Mouse (Mus musculus) CH12.LX (cell line): ENCODE measurements at regions not wholly inside any gene's neighbourhood (a gene's known extent, or its start where the extent isn't known, plus 50 kb on each side); places are given as distances from the start of the nearest gene placed in this dataset.

Source experiments
- DNase-seq: peaks from one replicate; pipeline ENCODE4 v3.0.0-alpha.2; 2013; ENCODE audit errors: extremely low read depth
- H3K27ac ChIP-seq: 2 replicates; pipeline ENCODE4 v1.5.1; 2012; ENCODE audit warnings: low read depth, mild to moderate bottlenecking, control low read depth, moderate library complexity; ENCODE audit not compliant: insufficient read depth
- H3K27me3 ChIP-seq: replicated peaks from 2 replicates; pipeline ENCODE3; 2012; ENCODE audit warnings: inconsistent platforms
- H3K36me3 ChIP-seq, 2 experiments: replicated peaks in 1 of 2; 2 replicates each; pipeline versions ENCODE3 to v1.6.1; 2012; ENCODE audit warnings: inconsistent platforms in 1 of 2, low read length in 1 of 2, mild to moderate bottlenecking in 1 of 2, mixed read lengths in 1 of 2, moderate library complexity in 1 of 2; ENCODE audit not compliant: control insufficient read depth in 1 of 2, insufficient read depth in 1 of 2
- H3K4me1 ChIP-seq, 2 experiments: 2 replicates each; pipeline ENCODE4 v1.6.1; 2012; ENCODE audit warnings: inconsistent platforms in 1 of 2, moderate library complexity in 1 of 2; ENCODE audit not compliant: insufficient read depth in 2 of 2, control insufficient read depth in 1 of 2
- H3K4me2 ChIP-seq: 2 replicates; pipeline ENCODE4 v1.6.1; 2012; ENCODE audit warnings: low read depth, mild to moderate bottlenecking, control low read depth; ENCODE audit not compliant: poor library complexity, insufficient read depth, severe bottlenecking
- H3K4me3 ChIP-seq, 3 experiments: fragments of 150-350 bp in 1 of 3; sonication (generic) in 1 of 3; replicated peaks in 1 of 3; 2 replicates each; pipeline versions ENCODE3 to v1.5.1; 2011 to 2012; ENCODE audit warnings: low read depth in 2 of 3, low read length in 2 of 3, mild to moderate bottlenecking in 2 of 3, moderate library complexity in 2 of 3, control low read depth in 1 of 3, improper control_type of control experiment in 1 of 3, inconsistent platforms in 1 of 3, mixed read lengths in 1 of 3; ENCODE audit not compliant: poor library complexity in 1 of 3
- H3K79me2 ChIP-seq: replicated peaks from 2 replicates; pipeline ENCODE4 v1.6.1; 2012; ENCODE audit warnings: mild to moderate bottlenecking, moderate library complexity; ENCODE audit not compliant: control insufficient read depth, poor library complexity, insufficient read depth, severe bottlenecking; ENCODE audit errors: extremely low read depth
- H3K9ac ChIP-seq: 2 replicates; pipeline ENCODE4 v1.6.1; 2012; ENCODE audit warnings: low read depth, mild to moderate bottlenecking, control low read depth, moderate library complexity; ENCODE audit not compliant: insufficient read depth
- H3K9me3 ChIP-seq: replicated peaks from 2 replicates; pipeline ENCODE3; 2012; ENCODE audit warnings: low read length, inconsistent platforms, mixed read lengths
- BHLHE40 ChIP-seq: IDR thresholded peaks from 2 replicates; pipeline ENCODE4 v1.6.1; 2011; ENCODE audit warnings: mild to moderate bottlenecking, low read depth, low read length, improper control_type of control experiment
- CHD1 ChIP-seq: IDR thresholded peaks from 2 replicates; pipeline ENCODE4 v1.6.1; 2012; ENCODE audit warnings: low read depth, low read length, improper control_type of control experiment, inconsistent platforms
- CHD2 ChIP-seq: IDR thresholded peaks from 2 replicates; pipeline ENCODE4 v1.6.1; 2011; ENCODE audit warnings: low read length, improper control_type of control experiment
- E2F4 ChIP-seq: IDR thresholded peaks from 2 replicates; pipeline ENCODE4 v1.6.1; 2011; ENCODE audit warnings: low read depth, low read length, improper control_type of control experiment; ENCODE audit not compliant: insufficient replicate concordance
- ELF1 ChIP-seq: IDR thresholded peaks from 2 replicates; pipeline ENCODE4 v1.6.1; 2014; ENCODE audit warnings: low read depth, mild to moderate bottlenecking, inconsistent platforms, low read length, improper control_type of control experiment
- EP300 ChIP-seq: IDR thresholded peaks from 2 replicates; pipeline ENCODE4 v1.6.1; 2011; ENCODE audit warnings: low read length, improper control_type of control experiment
- ETS1 ChIP-seq: conservative IDR thresholded peaks from 2 replicates; pipeline ENCODE4 v1.6.1; 2012; ENCODE audit warnings: low read depth, mild to moderate bottlenecking, inconsistent platforms, low read length, improper control_type of control experiment, moderate library complexity
- HCFC1 ChIP-seq: IDR thresholded peaks from 2 replicates; pipeline ENCODE4 v1.6.1; 2012; ENCODE audit warnings: low read depth, mild to moderate bottlenecking, inconsistent platforms, low read length, improper control_type of control experiment
- MAX ChIP-seq: IDR thresholded peaks from 2 replicates; pipeline ENCODE4 v1.6.1; 2011; ENCODE audit warnings: low read length, improper control_type of control experiment
- MAZ ChIP-seq: IDR thresholded peaks from 2 replicates; pipeline ENCODE4 v1.6.1; 2012; ENCODE audit warnings: low read depth, mild to moderate bottlenecking, inconsistent platforms, low read length, improper control_type of control experiment, moderate library complexity
- MEF2A ChIP-seq: IDR thresholded peaks from 2 replicates; pipeline ENCODE4 v1.6.1; 2014; ENCODE audit warnings: low read depth, mild to moderate bottlenecking, inconsistent platforms, low read length, improper control_type of control experiment, borderline replicate concordance
- PAX5 ChIP-seq: IDR thresholded peaks from 2 replicates; pipeline ENCODE4 v1.6.1; 2012; ENCODE audit warnings: low read length, inconsistent platforms, mixed read lengths
- POLR2AphosphoS2 ChIP-seq: IDR thresholded peaks from 2 replicates; pipeline ENCODE4 v1.6.1; 2011; ENCODE audit warnings: low read depth, low read length, improper control_type of control experiment
- RAD21 ChIP-seq: IDR thresholded peaks from 2 replicates; pipeline ENCODE4 v1.6.1; 2011; ENCODE audit warnings: low read depth, mild to moderate bottlenecking, low read length, improper control_type of control experiment, moderate library complexity
- RCOR1 ChIP-seq: conservative IDR thresholded peaks from 2 replicates; pipeline ENCODE4 v1.6.1; 2012; ENCODE audit warnings: low read depth, mild to moderate bottlenecking, inconsistent platforms, low read length, improper control_type of control experiment
- SMC3 ChIP-seq: IDR thresholded peaks from 2 replicates; pipeline ENCODE4 v1.6.1; 2011; ENCODE audit warnings: low read depth, low read length, improper control_type of control experiment
- TBP ChIP-seq: conservative IDR thresholded peaks from 2 replicates; pipeline ENCODE4 v1.6.1; 2011; ENCODE audit warnings: low read depth, low read length, improper control_type of control experiment
- TCF12 ChIP-seq: IDR thresholded peaks from 2 replicates; pipeline ENCODE4 v1.6.1; 2014; ENCODE audit warnings: low read depth, mild to moderate bottlenecking, inconsistent platforms, low read length, improper control_type of control experiment
- USF1 ChIP-seq: IDR thresholded peaks from 2 replicates; pipeline ENCODE4 v1.6.1; 2014; ENCODE audit warnings: low read depth, mild to moderate bottlenecking, inconsistent platforms, low read length, improper control_type of control experiment
- USF2 ChIP-seq: conservative IDR thresholded peaks from 2 replicates; pipeline ENCODE4 v1.6.1; 2011; ENCODE audit warnings: low read depth, low read length, improper control_type of control experiment
- ZKSCAN1 ChIP-seq: IDR thresholded peaks from 2 replicates; pipeline ENCODE4 v1.6.1; 2012; ENCODE audit warnings: low read depth, inconsistent platforms, low read length, improper control_type of control experiment, borderline replicate concordance
- ZNF384 ChIP-seq: IDR thresholded peaks from 2 replicates; pipeline ENCODE4 v1.6.1; 2012; ENCODE audit warnings: low read depth, low read length, improper control_type of control experiment, inconsistent platforms
- dilution Hi-C: fragments of 300-500 bp; cut with MboI; formaldehyde crosslinking; loops from 2 replicates; pipeline ENCODE4 v1.14.3; 2020; ENCODE audit warnings: low sequenced_read_pairs; ENCODE audit not compliant: extremely low pct_unique_long_range_greater_than_20kb, extremely low pct_ligation_motif_present
- in situ Hi-C: fragments of 300-500 bp; cut with MboI; formaldehyde crosslinking; loops from 3 replicates; pipeline ENCODE4 v1.14.3; 2019; ENCODE audit warnings: low sequenced_read_pairs, low pct_ligation_motif_present, low pct_unique_long_range_greater_than_20kb, mixed read lengths

DNA sequence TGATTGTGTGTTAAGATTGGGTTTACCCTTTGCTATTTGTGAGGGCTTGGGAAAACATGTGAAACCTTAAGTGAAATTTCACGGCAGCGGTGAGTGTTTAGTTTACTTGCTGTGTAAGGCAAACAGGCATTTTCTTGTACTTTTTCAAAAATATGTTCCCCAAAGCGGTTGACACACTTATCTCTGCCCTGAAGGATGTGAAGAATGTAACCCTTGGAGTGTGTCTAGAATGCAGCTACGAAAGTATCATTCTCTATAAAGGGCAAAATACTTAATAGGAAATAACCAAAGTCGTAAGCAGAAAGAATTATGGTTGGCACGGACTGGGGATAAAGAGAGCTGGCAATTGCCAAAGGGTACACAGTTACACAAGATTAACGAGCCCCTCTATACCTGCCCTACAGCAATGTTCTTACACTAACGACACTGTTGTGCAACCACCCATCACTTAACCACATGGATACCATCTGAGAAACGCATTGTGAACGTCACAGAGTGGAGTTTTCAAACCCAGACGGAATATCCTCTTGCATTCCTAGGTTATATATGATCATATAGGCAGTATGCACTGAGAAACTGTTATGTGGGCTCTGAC lies 162.3 kb upstream of the 2610301B20Rik start:
- DNase-seq = no peak
- Histone ChIP-seq H3K4me1 (no peaks in the 10 kb centered on the region), H3K4me3 (no peak overlapping the region), H3K4me2 (no peak overlapping the region), H3K36me3 (no peaks in the 10 kb centered on the region), H3K27ac (no peak overlapping the region), H3K9ac (no peak overlapping the region), H3K9me3 (no peaks in the 10 kb centered on the region), H3K79me2 (no peaks in the 10 kb centered on the region), H3K27me3 (no peaks in the 10 kb centered on the region)
- TF ChIP-seq EP300 (no peak), TCF12 (no peak), ZKSCAN1 (no peak), BHLHE40 (no peak), ETS1 (no peak), ELF1 (no peak), CHD2 (no peak), HCFC1 (no peak), RCOR1 (no peak), SMC3 (no peak), MAZ (no peak), USF1 (no peak), PAX5 (no peak), RAD21 (no peak), E2F4 (no peak), POLR2AphosphoS2 (no peak), TBP (no peak), MEF2A (no peak)
- in situ Hi-C loops = no loop called here
- dilution Hi-C loops = no loop called here

DNA sequence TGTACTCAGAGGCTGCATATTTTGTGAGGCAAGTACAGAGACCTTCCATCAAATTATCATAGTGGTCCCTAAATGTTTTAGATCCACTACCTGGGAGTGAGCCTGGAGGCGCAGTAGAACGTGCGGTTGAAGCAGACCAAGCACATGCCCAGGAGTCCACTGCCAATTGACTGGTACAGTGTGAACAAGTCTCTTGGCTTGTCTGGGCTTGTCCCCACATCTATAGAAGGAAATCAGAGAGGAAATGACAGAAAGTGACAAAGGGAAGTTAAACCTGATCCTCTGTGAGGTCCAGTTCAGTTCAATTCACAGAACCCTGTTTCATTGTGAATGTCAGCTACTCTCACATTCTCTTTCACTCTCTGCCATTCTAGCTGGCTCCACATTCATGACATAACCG lies 151.0 kb upstream of the 2610301B20Rik start:
- peak; percentile 24 for DNase-seq
- dilution Hi-C loops = no loop called here
- no peak overlapping the region for H3K9ac ChIP-seq

More for the DNA sequence above, 151.0 kb upstream of the 2610301B20Rik start:
- TF ChIP-seq CHD1 (peak; percentile 53; the same call in 1 of the 2 replicates), BHLHE40 (peak; percentile 23; the same call in 1 of the 2 replicates), TCF12 (no peak), USF2 (no peak), MAX (peak; percentile 16; the same call in 1 of the 2 replicates), ZNF384 (no peak)
- no peak overlapping the region for H3K27ac ChIP-seq
- H3K4me2 ChIP-seq = no peak overlapping the region
- no peak overlapping the region for H3K4me3 ChIP-seq
- peaks cover 0 to 11% of the 10 kb centered on the region in 2 experiments; a peak in 3 of 4 replicates for H3K4me1 ChIP-seq
- H3K9me3 ChIP-seq = no peaks in the 10 kb centered on the region
- H3K36me3 ChIP-seq = no peaks in the 10 kb centered on the region
- no peaks in the 10 kb centered on the region for H3K27me3 ChIP-seq
- in situ Hi-C loops = no loop called here
- no peaks in the 10 kb centered on the region for H3K79me2 ChIP-seq
